ENCODE assay signal across 15 mouse cellular contexts in the genomic region with DNA sequence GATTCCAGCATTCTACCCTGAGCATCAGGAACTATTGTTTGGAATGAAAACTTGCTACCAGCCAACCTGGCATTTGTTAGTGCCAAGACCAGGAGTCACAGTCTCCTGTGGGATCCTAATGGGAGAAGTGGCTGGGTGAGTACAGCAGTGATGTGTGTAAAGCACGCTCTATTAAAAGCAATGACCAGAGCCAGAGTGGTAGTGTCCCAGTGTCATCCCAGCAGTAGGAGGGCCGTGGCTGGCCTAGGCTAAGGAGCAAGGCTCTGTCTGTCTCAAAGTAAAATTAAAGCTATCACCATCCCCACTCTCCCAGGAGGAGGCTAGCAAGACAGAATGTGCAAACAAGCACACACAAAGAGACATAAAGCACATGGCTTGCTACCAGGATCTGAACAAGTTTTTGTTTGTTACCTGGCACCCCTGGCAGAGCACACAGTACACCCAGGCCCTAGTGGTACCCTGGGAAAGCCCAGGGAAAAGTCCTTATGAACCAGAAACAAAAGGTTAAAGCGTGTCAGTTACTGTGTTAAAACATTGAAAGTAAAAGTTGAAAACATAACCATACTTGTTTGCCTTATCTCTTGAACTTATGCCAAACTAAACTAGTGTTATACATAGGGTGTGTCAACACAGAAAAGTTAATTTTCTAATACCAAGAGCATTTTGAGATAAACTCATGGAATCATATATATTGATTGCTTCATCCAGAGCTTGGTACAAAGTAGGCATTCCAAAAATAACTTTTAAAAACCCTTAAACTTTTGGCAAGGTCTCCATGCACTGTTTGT.
DNase-seq lines count a peak whose midpoint lies in the region; ATAC-seq and TF ChIP-seq lines count a peak whose summit lies in the region.
"Had no signal": no experiment of that assay in that cellular context is flagged by ENCODE, and none has a peak within 500 bp of the region (broad histone marks: within the 10 kb centered on the region; RNA-seq: fewer than 3 reads in every experiment).

No protein-coding gene starts in this region.

- H3K4me2 ChIP-seq in embryonic facial prominence, embryonic 12.5 days (replicated peaks) = no peak overlapping the region
- H3K4me2 ChIP-seq in kidney, postnatal 0 days (ENCODE audit: low read length) = no peak overlapping the region
- no peak overlapping the region for H3K4me2 ChIP-seq in intestine, embryonic 16.5 days (ENCODE audit: low read depth, low read length)
- H3K4me2 ChIP-seq: midbrain, embryonic 15.5 days had no signal

- no peak overlapping the region for H3K9ac ChIP-seq in embryonic facial prominence, embryonic 12.5 days
- no peak overlapping the region for H3K9ac ChIP-seq in kidney, postnatal 0 days (ENCODE audit: low read depth, low read length)
- no peak overlapping the region for H3K9ac ChIP-seq in intestine, embryonic 16.5 days (ENCODE audit: low read depth, low read length)
- H3K9ac ChIP-seq: midbrain, embryonic 15.5 days had no signal

- peaks cover 6% of the 10 kb centered on the region; the same call in 1 of the 2 replicates for H3K4me1 ChIP-seq in embryonic facial prominence, embryonic 12.5 days
- H3K4me1 ChIP-seq in embryonic facial prominence, embryonic 10.5 days = peaks cover 25% of the 10 kb centered on the region
- peaks cover 25% of the 10 kb centered on the region for H3K4me1 ChIP-seq in kidney, postnatal 0 days (replicated peaks; ENCODE audit: insufficient read depth, low read length)
- H3K4me1 ChIP-seq in intestine, embryonic 16.5 days (ENCODE audit: control insufficient read depth, insufficient read depth, low read length) = peaks cover 24% of the 10 kb centered on the region
- H3K4me1 ChIP-seq: midbrain, embryonic 15.5 days had no signal

- no peaks in the 10 kb centered on the region for H3K36me3 ChIP-seq in embryonic facial prominence, embryonic 12.5 days
- peaks cover 23% of the 10 kb centered on the region for H3K36me3 ChIP-seq in embryonic facial prominence, embryonic 10.5 days (replicated peaks)
- H3K36me3 ChIP-seq in kidney, postnatal 0 days (ENCODE audit: insufficient read depth, low read length) = no peaks in the 10 kb centered on the region
- H3K36me3 ChIP-seq in intestine, embryonic 16.5 days (ENCODE audit: control insufficient read depth, insufficient read depth, low read length) = no peaks in the 10 kb centered on the region
- H3K36me3 ChIP-seq: midbrain, embryonic 15.5 days had no signal

- DNase-seq in embryonic facial prominence, embryonic 10.5 days (ENCODE audit: low spot score) = no peak
- peak; percentile 54 for DNase-seq in kidney, postnatal 0 days (ENCODE audit: low spot score)
- no peak for DNase-seq in kidney, adult 9 months
- DNase-seq in lung, postnatal 36 days = peak; percentile 44
- DNase-seq in urinary bladder, postnatal 36 days (ENCODE audit: low spot score in 2 of 2) = no peak
- DNase-seq in adrenal gland, postnatal 4 days (ENCODE audit: low spot score in 2 of 2) = no peak
- DNase-seq: adrenal gland, adult 2 months; kidney, postnatal 4 days; left cerebral cortex, postnatal 4 days; right cerebral cortex, postnatal 14 days; thymus, postnatal 14 days had no signal

- no peak overlapping the region for H3K4me3 ChIP-seq in embryonic facial prominence, embryonic 12.5 days
- no peak overlapping the region for H3K4me3 ChIP-seq in embryonic facial prominence, embryonic 10.5 days
- no peak overlapping the region for H3K4me3 ChIP-seq in kidney, postnatal 0 days (replicated peaks; ENCODE audit: low read depth, low read length)
- H3K4me3 ChIP-seq in intestine, embryonic 16.5 days (ENCODE audit: low read length) = no peak overlapping the region
- H3K4me3 ChIP-seq: midbrain, embryonic 15.5 days had no signal

- WGBS in embryonic facial prominence, embryonic 12.5 days = 83% methylated on average over 3 of the region's 3 CpGs
- WGBS in embryonic facial prominence, embryonic 10.5 days = 86% methylated on average over 3 of the region's 3 CpGs
- WGBS in kidney, postnatal 0 days = 55% methylated on average over 3 of the region's 3 CpGs
- 69% methylated on average over 3 of the region's 3 CpGs for WGBS in intestine, embryonic 16.5 days

- TF ChIP-seq CTCF in kidney, postnatal 0 days (IDR thresholded peaks at IDR 0.05; ENCODE audit: low read depth) = no peak

- H3K9me3 ChIP-seq in embryonic facial prominence, embryonic 12.5 days = no peaks in the 10 kb centered on the region
- H3K9me3 ChIP-seq in embryonic facial prominence, embryonic 10.5 days = peaks cover 3% of the 10 kb centered on the region
- H3K9me3 ChIP-seq in kidney, postnatal 0 days (replicated peaks; ENCODE audit: low read length) = no peaks in the 10 kb centered on the region
- no peaks in the 10 kb centered on the region for H3K9me3 ChIP-seq in intestine, embryonic 16.5 days (ENCODE audit: control insufficient read depth, low read length)
- H3K9me3 ChIP-seq: midbrain, embryonic 15.5 days had no signal

- ATAC-seq in embryonic facial prominence, embryonic 12.5 days (ENCODE audit: insufficient number of reproducible peaks, insufficient read depth, low FRiP score, low TSS enrichment) = no peak
- no peak for ATAC-seq in kidney, postnatal 0 days (replicated peaks; ENCODE audit: low FRiP score, low read depth)
- peak; percentile 41; the same call in 1 of the 2 replicates for ATAC-seq in intestine, embryonic 16.5 days
- ATAC-seq: forebrain, embryonic 14.5 days; midbrain, embryonic 15.5 days had no signal

- H3K27ac ChIP-seq in embryonic facial prominence, embryonic 12.5 days = peak overlapping the region; percentile 11; the same call in 1 of the 2 replicates
- H3K27ac ChIP-seq in embryonic facial prominence, embryonic 10.5 days (replicated peaks) = no peak overlapping the region
- H3K27ac ChIP-seq in kidney, postnatal 0 days = peak overlapping the region; percentile 75
- peak overlapping the region; percentile 46 for H3K27ac ChIP-seq in intestine, embryonic 16.5 days (ENCODE audit: low read length)
- H3K27ac ChIP-seq: midbrain, embryonic 15.5 days had no signal

- H3K27me3 ChIP-seq in embryonic facial prominence, embryonic 12.5 days = no peaks in the 10 kb centered on the region
- H3K27me3 ChIP-seq in embryonic facial prominence, embryonic 10.5 days (replicated peaks; ENCODE audit: low read depth, poor library complexity, severe bottlenecking) = no peaks in the 10 kb centered on the region
- H3K27me3 ChIP-seq in kidney, postnatal 0 days (ENCODE audit: insufficient read depth, low read length) = no peaks in the 10 kb centered on the region
- H3K27me3 ChIP-seq in intestine, embryonic 16.5 days (replicated peaks; ENCODE audit: control insufficient read depth, insufficient read depth, low read length) = no peaks in the 10 kb centered on the region
- H3K27me3 ChIP-seq: midbrain, embryonic 15.5 days had no signal

Comparison
In these comparisons a context has a peak if more than half of its experiments do, and no peak if none do; other contexts are left out.
1. DNase-seq: peak in kidney, postnatal 0 days (single experiment) and lung, postnatal 36 days (single experiment); none in embryonic facial prominence, embryonic 10.5 days (single experiment), kidney, adult 9 months (single experiment), urinary bladder, postnatal 36 days (0 of 2) and adrenal gland, postnatal 4 days (0 of 2).